Mouse (Mus musculus) ES-E14 (cell line): ENCODE data around the gene Efemp2. TPM values are rescaled to one million over a fixed set of nuclear protein-coding genes. Genes with fewer than 3 reads are reported as not detected.

Experiments
- DNase-seq: peaks from one replicate; pipeline ENCODE4 v3.0.0-alpha.2; 2013; ENCODE audit warnings: low read depth, low spot score
- H3K27ac ChIP-seq: 2 replicates; pipeline ENCODE4 v1.5.1; 2012; ENCODE audit warnings: low read depth, mild to moderate bottlenecking, low read length, moderate library complexity, mixed read lengths; ENCODE audit not compliant: poor library complexity, insufficient read depth, severe bottlenecking
- H3K36me3 ChIP-seq: 2 replicates; pipeline ENCODE4 v1.6.1; 2012; ENCODE audit warnings: mild to moderate bottlenecking, low read length, moderate library complexity, mixed read lengths; ENCODE audit not compliant: control insufficient read depth, poor library complexity, insufficient read depth, severe bottlenecking
- H3K4me1 ChIP-seq, 2 experiments: fragments of 150-350 bp in 1 of 2; sonication (generic) in 1 of 2; 2 replicates each; pipeline ENCODE4 v1.6.1; 2012; ENCODE audit warnings: low read length in 2 of 2, mild to moderate bottlenecking in 1 of 2, mixed read lengths in 1 of 2; ENCODE audit not compliant: control insufficient read depth in 2 of 2, insufficient read depth in 2 of 2, poor library complexity in 1 of 2
- H3K4me3 ChIP-seq, 2 experiments: fragments of 150-350 bp in 1 of 2; sonication (generic) in 1 of 2; 2 replicates each; pipeline ENCODE4 v1.5.1; 2012; ENCODE audit warnings: low read length in 2 of 2, low read depth in 1 of 2, mild to moderate bottlenecking in 1 of 2, mixed read lengths in 1 of 2; ENCODE audit not compliant: insufficient read depth in 1 of 2, poor library complexity in 1 of 2, severe bottlenecking in 1 of 2
- H3K9ac ChIP-seq: 2 replicates; pipeline ENCODE4 v1.6.1; 2012; ENCODE audit warnings: low read depth, mild to moderate bottlenecking, low read length, mixed read lengths; ENCODE audit not compliant: poor library complexity, insufficient read depth, severe bottlenecking
- H3K9me3 ChIP-seq: fragments of 150-350 bp; sonication (generic); 2 replicates; pipeline ENCODE4 v1.6.1; 2012; ENCODE audit warnings: low read depth, mild to moderate bottlenecking, low read length; ENCODE audit not compliant: control insufficient read depth, insufficient read depth
- CHD2 ChIP-seq: IDR thresholded peaks from 2 replicates; pipeline ENCODE4 v1.6.1; 2014; ENCODE audit warnings: mild to moderate bottlenecking, low read depth, low read length, inconsistent platforms
- HCFC1 ChIP-seq: IDR thresholded peaks from 2 replicates; pipeline ENCODE4 v1.6.1; 2012; ENCODE audit warnings: low read length, inconsistent platforms, borderline replicate concordance; ENCODE audit not compliant: insufficient read depth
- MAFK ChIP-seq: IDR thresholded peaks from 2 replicates; pipeline ENCODE4 v1.6.1; 2014; ENCODE audit warnings: mild to moderate bottlenecking, low read depth, low read length, inconsistent platforms; ENCODE audit not compliant: insufficient read depth
- ZC3H11A ChIP-seq: IDR thresholded peaks from 2 replicates; pipeline ENCODE4 v1.6.1; 2012; ENCODE audit warnings: low read depth, mild to moderate bottlenecking, inconsistent platforms, low read length, borderline replicate concordance
- ZNF384 ChIP-seq: IDR thresholded peaks from 2 replicates; pipeline ENCODE4 v1.6.1; 2012; ENCODE audit warnings: low read depth, low read length, inconsistent platforms
- in situ Hi-C, 2 experiments: fragments of 600-800 bp; cut with MboI; formaldehyde crosslinking; loops; one replicate each; pipeline ENCODE4 v1.15.1; 2025; ENCODE audit warnings: low sequenced_read_pairs in 2 of 2, inconsistent platforms in 1 of 2; ENCODE audit not compliant: unreplicated experiment in 2 of 2
- total RNA-seq: library from RNA; depleted of rRNA; stranded (reverse); fragments of 300-350 nt; gene quantifications from 2 replicates; pipeline ENCODE4 v1.2.3, GENCODE M21; 2012; rRNA removed

The Efemp2 gene
- total RNA-seq, 1 experiment: 23.9 TPM

DNA sequence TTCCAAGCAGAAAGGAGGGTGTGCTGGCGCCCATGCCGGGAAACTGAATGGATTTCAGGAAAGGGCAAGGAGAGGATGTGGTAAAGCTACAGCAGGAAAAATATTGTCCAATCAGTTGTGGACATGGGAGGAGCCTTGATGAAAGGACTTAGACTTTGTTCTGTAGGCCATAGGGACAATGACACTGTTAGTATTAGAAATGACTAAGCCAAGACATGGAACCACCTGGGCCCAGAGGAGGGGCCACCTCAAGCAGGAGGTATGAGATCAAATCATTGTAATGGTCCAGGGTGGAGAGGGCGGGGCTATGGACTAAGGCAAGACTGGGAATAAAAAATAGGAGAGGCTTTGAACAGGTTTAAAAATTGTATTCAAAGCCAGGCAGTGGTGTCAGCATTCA, 45.0 kb downstream of the Efemp2 start:
- Histone ChIP-seq H3K9me3 (no peaks in the 10 kb centered on the region), H3K36me3 (no peaks in the 10 kb centered on the region), H3K9ac (no peak overlapping the region), H3K4me3 (no peak overlapping the region), H3K4me1 (peaks cover 3 to 11% of the 10 kb centered on the region in 2 experiments; a peak in 3 of 4 replicates), H3K27ac (no peak overlapping the region)
- TF ChIP-seq ZC3H11A (no peak), ZNF384 (no peak), CHD2 (no peak), MAFK (no peak), HCFC1 (no peak)
- in situ Hi-C loops: no loop called here
- no peak for DNase-seq

DNA sequence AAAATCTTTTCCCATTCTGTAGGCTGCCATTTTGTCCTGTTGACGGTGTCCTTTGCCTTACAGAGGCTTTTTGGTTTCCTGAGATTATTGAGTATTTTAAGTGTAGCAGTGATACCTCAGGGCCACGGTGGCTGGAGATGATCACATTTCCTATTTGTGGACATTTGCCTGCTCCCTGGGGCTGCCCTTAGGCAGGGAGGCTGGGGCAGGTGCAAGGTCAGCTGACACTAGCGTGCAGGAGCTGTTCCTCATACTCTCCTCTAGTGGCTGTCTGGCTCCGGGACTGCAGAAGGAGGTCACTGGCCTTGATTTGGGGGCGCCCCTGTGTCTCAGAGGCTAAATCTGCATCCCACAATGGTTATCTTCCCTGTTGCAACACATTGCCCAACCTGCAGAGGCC, 51.5 kb downstream of the Efemp2 start:
- H3K4me1 ChIP-seq: peaks cover 0 to 7% of the 10 kb centered on the region in 2 experiments; a peak in 1 of 4 replicates
- H3K9me3 ChIP-seq: no peaks in the 10 kb centered on the region
- in situ Hi-C loops: loop anchor here in 1 of 2 experiments (5.0 kb wide), 1 partner anchor 47 kb away; no protein-coding TSS in a partner anchor
- no peak for DNase-seq
- no peaks in the 10 kb centered on the region for H3K36me3 ChIP-seq
- H3K27ac ChIP-seq: no peak overlapping the region
- TF ChIP-seq ZC3H11A (no peak), CHD2 (no peak), HCFC1 (no peak), ZNF384 (no peak), MAFK (no peak)
- H3K4me3 ChIP-seq: no peak overlapping the region
- no peak overlapping the region for H3K9ac ChIP-seq

DNA sequence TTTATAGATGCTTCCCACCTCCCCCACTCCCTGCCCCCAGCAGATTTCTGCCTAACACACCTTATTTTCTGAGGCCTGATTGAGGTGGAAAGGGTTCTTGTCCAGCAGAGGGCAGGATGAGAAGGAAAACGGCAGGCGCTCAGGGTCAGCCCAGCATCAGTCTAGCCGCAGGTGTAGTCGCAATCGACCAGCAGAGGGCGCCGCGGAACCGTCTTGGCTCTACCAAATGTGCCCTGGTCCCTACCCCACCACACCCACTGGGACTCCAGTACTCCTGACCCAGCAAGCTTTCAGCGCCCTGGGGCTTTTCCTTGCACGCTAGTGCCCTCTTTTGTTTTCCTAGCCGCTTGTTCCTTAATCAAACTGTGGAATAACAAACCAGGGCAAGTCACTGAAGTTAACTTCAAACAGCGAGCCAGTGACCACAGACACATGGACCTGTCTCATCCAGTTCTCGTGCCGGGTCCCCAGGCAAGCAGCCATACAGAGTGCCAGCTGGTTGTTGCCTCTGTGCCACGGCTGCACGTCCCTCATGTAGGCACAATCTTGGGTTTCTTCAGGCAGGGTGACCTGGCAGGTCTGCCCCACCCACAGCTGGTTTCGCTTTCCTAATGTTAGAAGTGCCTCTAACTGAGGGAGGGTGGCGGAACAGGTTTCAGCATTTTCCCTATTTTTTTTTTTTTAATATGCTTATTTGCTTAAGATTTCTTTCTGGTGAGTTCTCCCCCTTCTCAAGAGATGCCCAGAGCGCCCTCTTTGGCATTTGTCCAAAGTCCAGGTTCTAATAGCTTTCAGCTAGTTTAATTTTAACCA, 55.8 kb downstream of the Efemp2 start:
- Histone ChIP-seq H3K9me3 (no peaks in the 10 kb centered on the region), H3K36me3 (no peaks in the 10 kb centered on the region), H3K27ac (no peak overlapping the region), H3K4me3 (no peak overlapping the region), H3K4me1 (peaks cover 0 to 7% of the 10 kb centered on the region in 2 experiments; a peak in 1 of 4 replicates), H3K9ac (no peak overlapping the region)
- TF ChIP-seq ZC3H11A: peak; percentile 70; the same call in 1 of the 2 replicates
- no peak for TF ChIP-seq CHD2
- TF ChIP-seq HCFC1: 0 out of 2 replicates have a peak, but pooled peaks have one; percentile 48
- TF ChIP-seq MAFK: 0 out of 2 replicates have a peak, but pooled peaks have one; percentile 21
- no peak for TF ChIP-seq ZNF384
- peak; percentile 93 for DNase-seq
- in situ Hi-C loops: loop anchor here in 1 of 2 experiments (5.0 kb wide), 1 partner anchor 43 kb away; no protein-coding TSS in a partner anchor

DNA sequence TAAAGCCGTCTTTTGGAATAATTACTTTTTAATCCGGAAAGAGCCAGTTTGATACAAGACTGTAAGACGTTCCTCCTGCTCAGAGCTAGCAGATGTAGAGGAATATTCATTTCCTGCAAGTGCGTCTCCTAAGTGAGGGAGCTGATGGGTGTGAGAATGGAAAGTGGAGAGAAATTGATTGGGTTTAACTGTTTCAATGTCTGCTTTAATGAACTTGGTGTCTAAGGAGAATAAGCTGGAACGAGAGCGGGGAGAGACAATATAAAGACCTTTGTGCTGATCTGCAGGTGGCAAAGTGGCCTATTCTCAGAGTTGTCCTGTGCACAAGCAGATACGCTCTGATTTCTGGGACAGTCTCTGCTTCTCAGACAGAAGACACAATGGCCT, 56.4 kb downstream of the Efemp2 start:
- Histone ChIP-seq H3K27ac (no peak overlapping the region), H3K4me3 (no peak overlapping the region), H3K9me3 (no peaks in the 10 kb centered on the region), H3K36me3 (no peaks in the 10 kb centered on the region), H3K9ac (no peak overlapping the region), H3K4me1 (peaks cover 0 to 6% of the 10 kb centered on the region in 2 experiments; a peak in 1 of 4 replicates)
- no peak for DNase-seq
- TF ChIP-seq HCFC1 (no peak), MAFK (no peak), ZNF384 (no peak), ZC3H11A (no peak), CHD2 (no peak)
- in situ Hi-C loops: no loop called here

Other genes starting within 250 kb of the Efemp2 start
- 5.4 and 7.2 TPM in 2 replicates for gene Pacs1, start 200.8 kb upstream of the Efemp2 start, total RNA-seq
- 165 and 175 TPM in 2 replicates for gene Sf3b2, start 178.5 kb upstream of the Efemp2 start, total RNA-seq
- 2.1 and 3.2 TPM in 2 replicates for gene Gal3st3, start 175.6 kb upstream of the Efemp2 start, total RNA-seq
- gene Catsper1, start 138.2 kb upstream of the Efemp2 start, total RNA-seq: not detected in 2 replicates
- 1.1 and 2.1 TPM in 2 replicates for gene Cst6, start 124.4 kb upstream of the Efemp2 start, total RNA-seq
- 101 and 127 TPM in 2 replicates for gene Eif1ad, start 107.2 kb upstream of the Efemp2 start, total RNA-seq
- 213 and 281 TPM in 2 replicates for gene Banf1, start 106.8 kb upstream of the Efemp2 start, total RNA-seq
- gene Sart1, start 85.3 kb upstream of the Efemp2 start, total RNA-seq: 111 and 118 TPM in 2 replicates
- 1.5 and 2.7 TPM in 2 replicates for gene Tsga10ip, start 71.4 kb upstream of the Efemp2 start, total RNA-seq
- 121 and 124 TPM in 2 replicates for gene Drap1, start 49.0 kb upstream of the Efemp2 start, total RNA-seq
- 13.8 and 13.9 TPM in 2 replicates for gene AI837181, start 48.8 kb upstream of the Efemp2 start, total RNA-seq
- 1.0 and 3.0 TPM in 2 replicates for gene Fosl1, start 26.4 kb upstream of the Efemp2 start, total RNA-seq
- gene Ccdc85b, start 16.1 kb upstream of the Efemp2 start, total RNA-seq: 4.9 and 5.4 TPM in 2 replicates
- 52.4 and 62.0 TPM in 2 replicates for gene Fibp, start 13.3 kb upstream of the Efemp2 start, total RNA-seq
- 4.5 and 11.7 TPM in 2 replicates for gene Ctsw, start 5.4 kb upstream of the Efemp2 start, total RNA-seq
- 31.3 and 36.4 TPM in 2 replicates for gene Mus81, start 14.4 kb downstream of the Efemp2 start, total RNA-seq
- gene Cfl1, start 16.5 kb downstream of the Efemp2 start, total RNA-seq: 775 and 955 TPM in 2 replicates
- gene 1700020D05Rik, start 29.8 kb downstream of the Efemp2 start, total RNA-seq: 1.7 and 1.8 TPM in 2 replicates
- gene Snx32, start 36.6 kb downstream of the Efemp2 start, total RNA-seq: 3.3 and 5.0 TPM in 2 replicates
- 0.58 and 1.1 TPM in 2 replicates for gene Ovol1, start 86.7 kb downstream of the Efemp2 start, total RNA-seq
- gene Ap5b1, start 94.1 kb downstream of the Efemp2 start, total RNA-seq: 6.4 and 9.5 TPM in 2 replicates
- gene Rnaseh2c, start 127.9 kb downstream of the Efemp2 start, total RNA-seq: 87.9 and 99.5 TPM in 2 replicates
- gene Kat5, start 136.3 kb downstream of the Efemp2 start, total RNA-seq: 52.2 and 75.6 TPM in 2 replicates
- gene Rela, start 163.5 kb downstream of the Efemp2 start, total RNA-seq: 9.7 and 12.1 TPM in 2 replicates
- 10.5 and 14.5 TPM in 2 replicates for gene Sipa1, start 189.8 kb downstream of the Efemp2 start, total RNA-seq
- gene Map3k11, start 214.8 kb downstream of the Efemp2 start, total RNA-seq: 15.0 and 19.3 TPM in 2 replicates
- gene Pcnx3, start 215.0 kb downstream of the Efemp2 start, total RNA-seq: 63.9 and 98.9 TPM in 2 replicates
- gene Kcnk7, start 230.4 kb downstream of the Efemp2 start, total RNA-seq: 0.63 and 0.67 TPM in 2 replicates